In genomic region chr3:107458528-107459195, GRCm38 (mm10) we compare ENCODE assay signal across 9 mouse cellular contexts. TPM values are rescaled to one million over a fixed set of nuclear protein-coding genes. Genes with fewer than 3 reads are reported as not detected.
DNase-seq lines count a peak whose midpoint lies in the region; ATAC-seq and TF ChIP-seq lines count a peak whose summit lies in the region.
"Had no signal": no experiment of that assay in that cellular context is flagged by ENCODE, and none has a peak within 500 bp of the region (broad histone marks: within the 10 kb centered on the region; RNA-seq: fewer than 3 reads in every experiment).

No protein-coding gene starts in this region.

- 2% methylated on average over 49 of the region's 51 CpGs for WGBS in heart, adult 2 months
- under 1% methylated on average over 50 of the region's 51 CpGs for WGBS in heart, postnatal 0 days
- WGBS in limb, embryonic 12.5 days, result under 1% methylated on average over 51 of the region's 51 CpGs

- H3K4me3 ChIP-seq in heart, adult 2 months, result peak overlapping the region; percentile 40
- H3K4me3 ChIP-seq in E14TG2a.4 (replicated peaks; ENCODE audit: low read length), result peak overlapping the region; percentile 88
- peak overlapping the region; percentile 51 for H3K4me3 ChIP-seq in heart, postnatal 0 days (ENCODE audit: low read depth, low read length)
- H3K4me3 ChIP-seq in limb, embryonic 12.5 days (replicated peaks), result peak overlapping the region; percentile 60

- intact Hi-C loops in heart, adult 2 months (cut with DNase I), result no loop called here

- H3K27ac ChIP-seq in heart, adult 2 months, result no peak overlapping the region
- no peak overlapping the region for H3K27ac ChIP-seq in heart, postnatal 0 days (ENCODE audit: low read depth)
- no peak overlapping the region for H3K27ac ChIP-seq in limb, embryonic 12.5 days

- H3K36me3 ChIP-seq in heart, adult 2 months (ENCODE audit: control insufficient read depth, insufficient read depth, low read length), result no peaks in the 10 kb centered on the region
- no peaks in the 10 kb centered on the region for H3K36me3 ChIP-seq in E14TG2a.4 (ENCODE audit: insufficient read depth, low read length)
- H3K36me3 ChIP-seq in heart, postnatal 0 days (replicated peaks; ENCODE audit: control insufficient read depth, insufficient read depth, low read length), result no peaks in the 10 kb centered on the region
- H3K36me3 ChIP-seq in limb, embryonic 12.5 days, result no peaks in the 10 kb centered on the region

- DNase-seq in heart, adult 2 months, result peak in 1 of 2 experiments; percentile 33
- no peak for DNase-seq in heart, adult 9 months (ENCODE audit: low spot score in 2 of 2)
- no peak for DNase-seq in heart, postnatal 0 days (ENCODE audit: low spot score)
- peak; percentile 65 for DNase-seq in retina, postnatal 1 day

- TF ChIP-seq CTCF in heart, adult 2 months (IDR thresholded peaks at IDR 0.05), result no peak
- no peak for TF ChIP-seq CTCF in E14TG2a.4 (conservative IDR thresholded peaks at IDR 0.05; ENCODE audit: low read length)
- TF ChIP-seq CTCF in heart, postnatal 0 days (IDR thresholded peaks at IDR 0.05; ENCODE audit: low read depth), result no peak

- peak overlapping the region; percentile 78 for H3K4me2 ChIP-seq in heart, postnatal 0 days (ENCODE audit: low read depth, low read length)
- H3K4me2 ChIP-seq in limb, embryonic 12.5 days, result peak overlapping the region; percentile 98

- H3K9me3 ChIP-seq in E14TG2a.4 (ENCODE audit: low read length), result no peaks in the 10 kb centered on the region
- no peaks in the 10 kb centered on the region for H3K9me3 ChIP-seq in heart, postnatal 0 days (replicated peaks; ENCODE audit: control insufficient read depth, low read length)
- H3K9me3 ChIP-seq in limb, embryonic 12.5 days, result no peaks in the 10 kb centered on the region

- peak overlapping the region; percentile 15; the same call in 1 of the 2 replicates for H3K9ac ChIP-seq in heart, adult 2 months (ENCODE audit: low read depth, low read length)
- no peak overlapping the region for H3K9ac ChIP-seq in heart, postnatal 0 days (replicated peaks; ENCODE audit: low read depth, low read length)
- peak overlapping the region; percentile 56 for H3K9ac ChIP-seq in limb, embryonic 12.5 days (replicated peaks)

- H3K4me1 ChIP-seq in heart, adult 2 months (ENCODE audit: control insufficient read depth, insufficient read depth, low read length), result no peaks in the 10 kb centered on the region
- peaks cover 21% of the 10 kb centered on the region for H3K4me1 ChIP-seq in E14TG2a.4 (replicated peaks; ENCODE audit: low read depth, low read length)
- no peaks in the 10 kb centered on the region; the same call in 1 of the 2 replicates for H3K4me1 ChIP-seq in heart, postnatal 0 days (ENCODE audit: control insufficient read depth, insufficient read depth)
- peaks cover 32% of the 10 kb centered on the region for H3K4me1 ChIP-seq in limb, embryonic 12.5 days (replicated peaks)

- H3K27me3 ChIP-seq in heart, adult 2 months (ENCODE audit: control insufficient read depth, insufficient read depth, low read length), result peaks cover 29% of the 10 kb centered on the region
- peaks cover 89% of the 10 kb centered on the region for H3K27me3 ChIP-seq in E14TG2a.4 (ENCODE audit: insufficient read depth, low read length)
- peaks cover 94% of the 10 kb centered on the region for H3K27me3 ChIP-seq in heart, postnatal 0 days (ENCODE audit: control insufficient read depth, insufficient read depth, low read length)
- H3K27me3 ChIP-seq in limb, embryonic 12.5 days, result peaks cover 99% of the 10 kb centered on the region

- ATAC-seq in common myeloid progenitor, adult 5-6 weeks (replicated peaks; ENCODE audit: low read depth, poor library complexity, severe bottlenecking), result peak; percentile 50
- ATAC-seq in heart, postnatal 0 days (ENCODE audit: insufficient read depth, low read depth), result no peak
- ATAC-seq in limb, embryonic 12.5 days (ENCODE audit: insufficient number of reproducible peaks, insufficient read depth, low FRiP score, low TSS enrichment, low read depth), result no peak
- ATAC-seq in megakaryocyte-erythroid progenitor cell, adult 5-6 weeks (replicated peaks; ENCODE audit: low FRiP score, low TSS enrichment, poor library complexity, severe bottlenecking), result no peak

- TF ChIP-seq POLR2A in heart, adult 2 months (IDR thresholded peaks at IDR 0.05; ENCODE audit: insufficient read depth, low read depth, low read length), result no peak

- no peaks in the 10 kb centered on the region for H3K79me2 ChIP-seq in heart, adult 2 months (replicated peaks; ENCODE audit: control insufficient read depth, insufficient read depth, low read length)

- TF ChIP-seq EP300 in heart, adult 2 months (IDR thresholded peaks at IDR 0.05; ENCODE audit: insufficient read depth, low read depth, low read length), result no peak
- no peak for TF ChIP-seq EP300 in heart, postnatal 0 days (IDR thresholded peaks at IDR 0.05; ENCODE audit: low read depth)

RNA-seq across cellular contexts. Expression of gene Kcnc4, which starts 0.7 kb away (rescaled TPM):
- total RNA-seq in heart, adult 2 months (2021), result under 1 TPM; 0.10 to 0.18 TPM
- polyA plus RNA-seq in heart, adult 2 months (2012; rRNA removed), result 0.51 and 0.94 TPM in 2 replicates
- total RNA-seq in common myeloid progenitor, adult 5-6 weeks (2017), result not detected in 2 replicates
- 0.04 and 0.15 TPM in 2 replicates for total RNA-seq in heart, postnatal 0 days (2014; rRNA removed; ENCODE audit: low replicate concordance)
- polyA plus RNA-seq in heart, postnatal 0 days (2015; fragmentation: Nextera tagmentation; extraction: Ambion mirVana), result 0.10 and 0.20 TPM in 2 replicates
- 0.12 TPM in 1 of 2 replicates, not detected in the other for polyA plus RNA-seq in limb, embryonic 12.5 days (2016; fragmentation: Nextera tagmentation; extraction: Ambion mirVana)
- not detected in 2 replicates for total RNA-seq in megakaryocyte-erythroid progenitor cell, adult 5-6 weeks (2014; fragmentation: Nextera tagmentation)
- total RNA-seq in megakaryocyte-erythroid progenitor cell, adult 5-6 weeks (2017), result not detected in 2 replicates
- total RNA-seq: MEL had no signal

RNA-seq across cellular contexts. Expression of gene Slc6a17, which starts 59.2 kb away (rescaled TPM):
- total RNA-seq in heart, adult 2 months (2021), result 1 to 10 TPM; 2.1 to 2.8 TPM
- polyA plus RNA-seq in heart, adult 2 months (2012; rRNA removed), result 2.3 and 3.9 TPM in 2 replicates
- total RNA-seq in common myeloid progenitor, adult 5-6 weeks (2017), result not detected in 2 replicates
- total RNA-seq in heart, postnatal 0 days (2014; rRNA removed; ENCODE audit: low replicate concordance), result 9.7 and 22.3 TPM in 2 replicates
- polyA plus RNA-seq in heart, postnatal 0 days (2015; fragmentation: Nextera tagmentation; extraction: Ambion mirVana), result 2.4 and 3.1 TPM in 2 replicates
- 4.5 and 7.0 TPM in 2 replicates for polyA plus RNA-seq in limb, embryonic 12.5 days (2016; fragmentation: Nextera tagmentation; extraction: Ambion mirVana)
- total RNA-seq in megakaryocyte-erythroid progenitor cell, adult 5-6 weeks (2014; fragmentation: Nextera tagmentation), result not detected in 2 replicates
- total RNA-seq in megakaryocyte-erythroid progenitor cell, adult 5-6 weeks (2017), result not detected in 2 replicates
